Mouse (Mus musculus) lung, embryonic 16.5 days (tissue): ENCODE data around the gene Enthd1. TPM values are rescaled to one million over a fixed set of nuclear protein-coding genes. Genes with fewer than 3 reads are reported as not detected.
"Not testable (repeated sequence)": the region's sequence is repeated elsewhere in the genome, so short reads cannot be mapped to it uniquely, and the experiment has no call there.

Experiments used
- ATAC-seq: fragments of 200-750 bp; cut with Nextera tagmentation; 2 replicates; pipeline ENCODE4 v1.8.0; 2017; ENCODE audit warnings: low read depth, mild to moderate bottlenecking, moderate library complexity
- H3K27ac ChIP-seq: fragments of 300-500 bp; sonication (generic); 2 replicates; pipeline ENCODE4 v1.5.1; 2014; ENCODE audit warnings: mild to moderate bottlenecking, control low read depth, low read length
- H3K27me3 ChIP-seq: fragments of 300-500 bp; sonication (generic); 2 replicates; pipeline ENCODE4 v1.6.1; 2014; ENCODE audit warnings: low read depth, low read length, mixed read lengths; ENCODE audit not compliant: control insufficient read depth, insufficient read depth
- H3K36me3 ChIP-seq: fragments of 300-500 bp; sonication (generic); 2 replicates; pipeline ENCODE4 v1.6.1; 2014; ENCODE audit warnings: low read length; ENCODE audit not compliant: control insufficient read depth, insufficient read depth
- H3K4me1 ChIP-seq: fragments of 300-500 bp; sonication (generic); replicated peaks from 2 replicates; pipeline ENCODE4 v1.6.1; 2014; ENCODE audit warnings: low read length, mixed read lengths; ENCODE audit not compliant: control insufficient read depth, insufficient read depth
- H3K4me2 ChIP-seq: fragments of 300-500 bp; sonication (generic); 2 replicates; pipeline ENCODE4 v1.6.1; 2014; ENCODE audit warnings: low read depth, low read length, control low read depth
- H3K4me3 ChIP-seq: fragments of 300-500 bp; sonication (generic); 2 replicates; pipeline ENCODE4 v1.5.1; 2014; ENCODE audit warnings: mild to moderate bottlenecking, low read length, control low read depth
- H3K9ac ChIP-seq: fragments of 300-500 bp; sonication (generic); 2 replicates; pipeline ENCODE4 v1.6.1; 2014; ENCODE audit warnings: low read length, control low read depth
- H3K9me3 ChIP-seq: fragments of 300-500 bp; sonication (generic); 2 replicates; pipeline ENCODE4 v1.6.1; 2016; ENCODE audit warnings: low read length; ENCODE audit not compliant: control insufficient read depth
- WGBS: fragments of 180-500 bp; shearing (Covaris S2); extraction: QIAGEN DNeasy Blood & Tissue Kit; methylation state at CpG from one replicate; pipeline ENCODE4 v1.1.7; 2014; 5-methylcytosine and 5-hydroxymethylcytosine counted together
- polyA plus RNA-seq: library from polyadenylated mRNA; unstranded; fragments of >200 nt; fragmentation: Nextera tagmentation; extraction: Ambion mirVana; gene quantifications from 2 replicates; pipeline ENCODE4 v1.2.1, GENCODE M21; 2015

Gene Enthd1
- polyA plus RNA-seq, 1 experiment from 2014 or later: not detected

- H3K36me3 ChIP-seq: no peaks in the 10 kb centered on the region
- peak; percentile 73; the same call in 1 of the 2 replicates for ATAC-seq
- 26% methylated on average over 16 of the region's 16 CpGs for WGBS
- peak overlapping the region; percentile 33 for H3K4me2 ChIP-seq
- no peak overlapping the region for H3K9ac ChIP-seq
- no peak overlapping the region for H3K27ac ChIP-seq
- peaks cover 4% of the 10 kb centered on the region; the same call in 1 of the 2 replicates for H3K4me1 ChIP-seq
- H3K4me3 ChIP-seq: 0 out of 2 replicates have a peak overlapping the region, but pooled peaks have one; percentile 2
- no peaks in the 10 kb centered on the region for H3K9me3 ChIP-seq
- no peaks in the 10 kb centered on the region for H3K27me3 ChIP-seq
Measured at GRCm38 (mm10) chr15:80599213-80599750, 34.3 kb upstream of the Enthd1 start.

GRCm38 (mm10) chr15:80598750-80599149 lies 33.8 kb upstream of the Enthd1 start:
- Histone ChIP-seq H3K9ac (no peak overlapping the region), H3K4me1 (peaks cover 4% of the 10 kb centered on the region; the same call in 1 of the 2 replicates), H3K27me3 (no peaks in the 10 kb centered on the region), H3K4me3 (no peak overlapping the region), H3K27ac (no peak overlapping the region), H3K36me3 (no peaks in the 10 kb centered on the region), H3K9me3 (no peaks in the 10 kb centered on the region), H3K4me2 (peak overlapping the region; percentile 33)
- 62% methylated on average over 12 of the region's 12 CpGs for WGBS
- ATAC-seq: no peak

- Histone ChIP-seq H3K9me3 (no peaks in the 10 kb centered on the region), H3K36me3 (no peaks in the 10 kb centered on the region), H3K27ac (no peak overlapping the region), H3K9ac (no peak overlapping the region), H3K4me3 (no peak overlapping the region), H3K27me3 (no peaks in the 10 kb centered on the region), H3K4me2 (no peak overlapping the region), H3K4me1 (no peaks in the 10 kb centered on the region; the same call in 1 of the 2 replicates)
- WGBS: 49% methylated on average over 5 of the region's 5 CpGs
- ATAC-seq: no peak
Measured at GRCm38 (mm10) chr15:80593877-80594276, 28.9 kb upstream of the Enthd1 start.

- H3K27ac ChIP-seq: no peak overlapping the region
- 75% methylated on average over 6 of the region's 6 CpGs for WGBS
- H3K9me3 ChIP-seq: no peaks in the 10 kb centered on the region
- no peaks in the 10 kb centered on the region for H3K36me3 ChIP-seq
- H3K4me3 ChIP-seq: no peak overlapping the region
- no peaks in the 10 kb centered on the region for H3K4me1 ChIP-seq
- no peak for ATAC-seq
- no peaks in the 10 kb centered on the region for H3K27me3 ChIP-seq
- H3K4me2 ChIP-seq: no peak overlapping the region
- no peak overlapping the region for H3K9ac ChIP-seq
Measured at GRCm38 (mm10) chr15:80592737-80593136, 27.8 kb upstream of the Enthd1 start.

DNA sequence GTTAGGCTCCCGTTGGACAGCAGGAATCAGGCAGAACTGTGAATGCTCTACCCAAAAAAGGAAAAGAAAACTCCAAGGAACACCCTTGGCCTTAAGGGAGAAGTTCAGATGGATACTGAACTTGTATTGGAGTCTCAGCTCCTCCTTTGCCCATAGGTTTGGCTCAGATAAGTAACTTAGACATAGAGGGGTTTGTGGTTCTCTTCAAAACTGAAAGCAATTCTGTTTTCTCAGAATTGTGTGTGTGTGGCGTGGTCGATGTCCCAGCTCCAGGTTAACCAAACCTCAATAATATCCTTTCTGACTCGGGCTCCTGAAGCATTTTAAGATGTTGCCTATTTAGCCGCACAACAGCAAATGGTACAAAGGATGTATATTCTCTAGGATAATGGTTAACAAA lies 25.7 kb upstream of the Enthd1 start:
- no peak overlapping the region for H3K4me2 ChIP-seq
- no peak overlapping the region for H3K4me3 ChIP-seq
- no peaks in the 10 kb centered on the region for H3K4me1 ChIP-seq
- no peaks in the 10 kb centered on the region for H3K27me3 ChIP-seq
- H3K9me3 ChIP-seq: no peaks in the 10 kb centered on the region
- no peak overlapping the region for H3K27ac ChIP-seq
- no peak overlapping the region for H3K9ac ChIP-seq
- no peaks in the 10 kb centered on the region for H3K36me3 ChIP-seq
- 77% methylated on average over 5 of the region's 5 CpGs for WGBS
- no peak for ATAC-seq

DNA sequence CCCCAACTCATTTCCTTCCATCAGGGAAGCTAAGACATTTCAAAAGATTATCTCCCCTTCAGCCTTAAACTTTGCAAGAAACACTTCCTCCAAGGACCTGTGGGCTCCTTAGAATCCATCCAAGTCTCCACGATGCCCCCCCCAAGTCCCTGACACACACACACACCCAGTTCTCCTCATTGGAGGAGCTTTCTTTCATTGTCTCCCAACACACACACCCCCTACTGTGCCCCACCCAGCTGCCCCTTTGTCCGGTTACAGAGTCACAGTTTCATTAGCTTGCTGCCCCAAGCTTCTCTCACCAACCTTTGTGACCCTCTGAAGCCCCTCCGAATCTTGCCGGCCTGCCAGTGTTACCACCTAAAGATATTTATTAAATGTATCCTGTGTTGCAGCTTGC lies 21.3 kb upstream of the Enthd1 start:
- Histone ChIP-seq H3K9me3 (no peaks in the 10 kb centered on the region), H3K9ac (no peak overlapping the region), H3K4me3 (no peak overlapping the region), H3K27me3 (no peaks in the 10 kb centered on the region), H3K27ac (no peak overlapping the region), H3K4me2 (no peak overlapping the region), H3K4me1 (no peaks in the 10 kb centered on the region), H3K36me3 (no peaks in the 10 kb centered on the region)
- ATAC-seq: no peak
- WGBS: 32% methylated on average over 4 of the region's 4 CpGs

- no peak overlapping the region for H3K4me3 ChIP-seq
- H3K4me2 ChIP-seq: no peak overlapping the region
- WGBS: 48% methylated on average over 20 of the region's 20 CpGs
Measured at GRCm38 (mm10) chr15:80582581-80583495, 17.9 kb upstream of the Enthd1 start.

DNA sequence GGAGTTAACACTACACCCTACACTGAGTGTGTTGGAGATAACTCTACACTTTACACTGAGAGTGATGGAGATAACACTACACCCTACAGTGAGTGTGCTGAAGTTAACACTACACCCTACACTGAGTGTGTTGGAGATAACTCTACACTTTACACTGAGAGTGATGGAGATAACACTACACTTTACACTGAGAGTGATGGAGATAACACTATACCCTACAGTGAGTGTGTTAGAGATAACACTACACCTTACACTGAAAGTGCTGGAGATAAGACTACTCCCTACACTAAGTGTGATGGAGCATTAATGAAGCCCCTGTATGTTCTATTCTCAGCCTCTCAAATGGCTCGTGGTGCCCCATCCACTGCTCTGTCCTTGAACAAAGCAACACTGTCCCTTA lies 15.6 kb upstream of the Enthd1 start:
- H3K27me3 ChIP-seq, H3K36me3 ChIP-seq, H3K4me1 ChIP-seq, ATAC-seq, H3K4me3 ChIP-seq, H3K27ac ChIP-seq, H3K9ac ChIP-seq, H3K9me3 ChIP-seq, H3K4me2 ChIP-seq: not testable (repeated sequence)
- 46% methylated on average over 1 of the region's 1 CpGs for WGBS

More at GRCm38 (mm10) chr15:80582581-80583495, 17.9 kb upstream of the Enthd1 start:
- no peak overlapping the region for H3K27ac ChIP-seq
- no peak overlapping the region for H3K9ac ChIP-seq
- no peak for ATAC-seq
- H3K27me3 ChIP-seq: no peaks in the 10 kb centered on the region
- H3K4me1 ChIP-seq: no peaks in the 10 kb centered on the region
- no peaks in the 10 kb centered on the region for H3K36me3 ChIP-seq
- H3K9me3 ChIP-seq: no peaks in the 10 kb centered on the region

DNA sequence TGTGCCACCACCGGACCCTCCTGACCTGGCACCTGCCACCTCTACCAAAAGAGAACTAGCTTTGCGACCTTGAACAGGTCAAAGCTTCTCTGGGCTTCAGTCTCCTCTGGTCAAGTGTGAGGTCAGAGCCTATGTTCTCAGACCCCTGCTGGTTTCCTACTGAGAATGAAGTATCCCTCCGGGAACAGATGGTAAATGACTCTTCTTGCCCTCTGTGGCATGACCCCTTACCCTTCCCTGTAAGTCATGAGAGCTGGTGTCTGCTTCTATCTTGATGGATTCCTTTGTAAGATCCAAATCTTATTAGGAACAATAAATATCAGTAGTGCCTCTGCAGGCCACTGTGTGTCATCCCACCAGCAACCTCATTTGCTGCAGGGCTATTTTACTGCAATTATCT lies 14.2 kb upstream of the Enthd1 start:
- H3K27ac ChIP-seq: no peak overlapping the region
- no peaks in the 10 kb centered on the region for H3K36me3 ChIP-seq
- WGBS: 39% methylated on average over 3 of the region's 3 CpGs
- H3K27me3 ChIP-seq: peaks cover 8% of the 10 kb centered on the region; the same call in 1 of the 2 replicates
- ATAC-seq: no peak
- no peaks in the 10 kb centered on the region for H3K4me1 ChIP-seq
- no peak overlapping the region for H3K4me3 ChIP-seq
- H3K9me3 ChIP-seq: no peaks in the 10 kb centered on the region
- H3K4me2 ChIP-seq: no peak overlapping the region
- no peak overlapping the region for H3K9ac ChIP-seq
